Mouse (Mus musculus) cerebellum, adult 11-12 months (tissue): Measurements from ENCODE around the gene Pdcd10.

Experiments
- DNase-seq: peaks from one replicate; pipeline ENCODE4 v3.0.0; 2022

Pdcd10 gene

GRCm38 (mm10) chr3:75556695-75557291 is at the start of gene Pdcd10:
Gene Pdcd10, minus strand, starts transcription at chr3:75556856.
- peak; percentile 100 for DNase-seq

GRCm38 (mm10) chr3:75584898-75585297 is 28.2 kb upstream of the Pdcd10 start:
- no peak for DNase-seq

- DNase-seq = peak; percentile 70
These were observed 26.6 kb upstream of the Pdcd10 start for GRCm38 (mm10) chr3:75583293-75583692.

GRCm38 (mm10) chr3:75579352-75579751 is 22.7 kb upstream of the Pdcd10 start:
- no peak for DNase-seq

GRCm38 (mm10) chr3:75575582-75575981 is 18.9 kb upstream of the Pdcd10 start:
- DNase-seq = no peak

- no peak for DNase-seq
These were observed 17.4 kb upstream of the Pdcd10 start for GRCm38 (mm10) chr3:75574074-75574473.

GRCm38 (mm10) chr3:75557292-75557691 is 636 bp upstream of the Pdcd10 start, which contains the start of gene Serpini1:
Gene Serpini1, plus strand, starts transcription at chr3:75557547.
- DNase-seq = peak; percentile 97

GRCm38 (mm10) chr3:75556121-75556694 is 448 bp downstream of the Pdcd10 start:
- DNase-seq = no peak

- no peak for DNase-seq
These were observed 5.4 kb downstream of the Pdcd10 start for GRCm38 (mm10) chr3:75551248-75551647.

GRCm38 (mm10) chr3:75544287-75544686 is 12.4 kb downstream of the Pdcd10 start:
- no peak for DNase-seq

GRCm38 (mm10) chr3:75542852-75543251 is 13.8 kb downstream of the Pdcd10 start:
- no peak for DNase-seq

GRCm38 (mm10) chr3:75541259-75541658 is 15.4 kb downstream of the Pdcd10 start:
- no peak for DNase-seq

GRCm38 (mm10) chr3:75534045-75534834 is 22.4 kb downstream of the Pdcd10 start:
- DNase-seq = no peak

- no peak for DNase-seq
These were observed 25.6 kb downstream of the Pdcd10 start for GRCm38 (mm10) chr3:75531074-75531473.

- no peak for DNase-seq
These were observed 34.1 kb downstream of the Pdcd10 start for GRCm38 (mm10) chr3:75522527-75522926.

- no peak for DNase-seq
These were observed 35.3 kb downstream of the Pdcd10 start for GRCm38 (mm10) chr3:75521314-75521713.

- DNase-seq = no peak
These were observed 38.9 kb downstream of the Pdcd10 start for GRCm38 (mm10) chr3:75517631-75518250.

- no peak for DNase-seq
These were observed 57.4 kb downstream of the Pdcd10 start for GRCm38 (mm10) chr3:75498961-75499960.

GRCm38 (mm10) chr3:75492913-75493312 is 63.7 kb downstream of the Pdcd10 start:
- no peak for DNase-seq

- DNase-seq = no peak
These were observed 74.6 kb downstream of the Pdcd10 start, which contains the start of gene Wdr49 for GRCm38 (mm10) chr3:75482056-75482455. Gene Wdr49, minus strand, starts transcription at chr3:75482156.

- DNase-seq = no peak
These were observed 81.5 kb downstream of the Pdcd10 start for GRCm38 (mm10) chr3:75475106-75475505.

- DNase-seq = no peak
These were observed 82.0 kb downstream of the Pdcd10 start for GRCm38 (mm10) chr3:75474657-75475056.
